Mouse (Mus musculus) megakaryocyte, embryonic 14.5 days (primary cell): Measurements from ENCODE around the gene Olfr519. TPM values are rescaled to one million over a fixed set of nuclear protein-coding genes. Genes with fewer than 3 reads are reported as not detected.

ENCODE experiments used
- H3K27me3 ChIP-seq: replicated peaks from 2 replicates; pipeline ENCODE3; 2012; ENCODE audit warnings: inconsistent platforms
- H3K36me3 ChIP-seq: replicated peaks from 2 replicates; pipeline ENCODE3; 2012; ENCODE audit warnings: low read length, inconsistent platforms, mixed read lengths
- H3K4me1 ChIP-seq: 2 replicates; pipeline ENCODE4 v1.6.1; 2012; ENCODE audit warnings: inconsistent platforms
- H3K4me3 ChIP-seq: replicated peaks from 2 replicates; pipeline ENCODE3; 2012; ENCODE audit warnings: moderate library complexity, mild to moderate bottlenecking, inconsistent platforms
- H3K9me3 ChIP-seq: 2 replicates; pipeline ENCODE4 v1.6.1; 2012; ENCODE audit warnings: inconsistent platforms
- FLI1 ChIP-seq: IDR thresholded peaks from 2 replicates; pipeline ENCODE4 v1.6.1; 2012; ENCODE audit warnings: low read length, inconsistent platforms, mixed read lengths
- GATA1 ChIP-seq: IDR thresholded peaks from 3 replicates; pipeline ENCODE4 v1.6.1; 2012; ENCODE audit warnings: mixed read lengths, low read length, inconsistent platforms, borderline replicate concordance
- polyA plus RNA-seq: library from polyadenylated mRNA; stranded (reverse); fragments of >175 nt; gene quantifications from 2 replicates; pipeline ENCODE4 v1.2.3, GENCODE M21; 2012; ENCODE audit warnings: low replicate concordance; ENCODE audit not compliant: insufficient read depth

Gene Olfr519
- polyA plus RNA-seq, 1 experiment = not detected

DNA sequence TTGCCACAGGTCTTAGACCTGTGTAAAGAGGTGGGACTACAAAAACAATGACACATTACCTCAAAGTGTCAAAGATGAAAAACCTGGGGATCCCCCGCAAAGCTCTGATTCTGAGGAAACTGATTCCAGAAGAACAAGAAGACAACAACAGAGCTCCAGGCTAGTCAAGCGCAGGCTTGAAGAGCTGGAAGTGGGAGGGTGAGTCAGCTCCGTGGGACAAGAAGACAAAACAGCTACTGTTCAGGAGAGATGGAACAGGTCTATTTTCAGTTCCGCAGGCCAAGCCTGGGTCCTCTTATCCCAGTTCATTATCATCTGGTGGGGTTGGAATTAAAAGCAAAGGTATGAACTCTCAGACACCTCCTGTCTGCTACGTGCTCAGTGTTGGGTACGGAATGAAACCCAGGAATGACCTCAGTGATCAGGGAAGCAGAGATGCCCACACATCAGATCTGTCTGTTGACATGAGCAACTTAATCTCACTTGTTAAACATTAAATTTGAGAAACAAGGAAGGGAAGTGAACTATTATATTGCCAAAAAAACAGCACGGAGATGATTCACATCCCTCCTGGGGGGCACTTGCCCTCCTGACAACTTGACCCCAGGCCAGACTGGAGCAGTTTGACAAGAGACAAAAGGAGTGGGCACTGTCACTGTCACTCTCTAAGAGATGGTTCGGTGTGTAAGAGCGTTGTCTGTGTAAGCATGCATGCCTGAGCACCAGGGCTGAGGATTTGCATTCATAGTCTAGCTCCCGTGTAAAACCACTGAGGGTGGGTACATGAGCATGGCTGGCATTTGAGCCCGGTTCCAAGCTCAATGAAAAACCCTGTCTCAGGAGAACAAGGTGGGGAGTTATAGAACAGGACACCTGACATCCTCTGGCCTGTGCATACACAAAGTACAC, 34.3 kb upstream of the Olfr519 start:
- H3K36me3 ChIP-seq = no peaks in the 10 kb centered on the region
- peaks cover 24% of the 10 kb centered on the region for H3K4me1 ChIP-seq
- no peak overlapping the region for H3K4me3 ChIP-seq
- no peak for TF ChIP-seq FLI1
- no peak for TF ChIP-seq GATA1
- no peaks in the 10 kb centered on the region for H3K9me3 ChIP-seq
- no peaks in the 10 kb centered on the region for H3K27me3 ChIP-seq

DNA sequence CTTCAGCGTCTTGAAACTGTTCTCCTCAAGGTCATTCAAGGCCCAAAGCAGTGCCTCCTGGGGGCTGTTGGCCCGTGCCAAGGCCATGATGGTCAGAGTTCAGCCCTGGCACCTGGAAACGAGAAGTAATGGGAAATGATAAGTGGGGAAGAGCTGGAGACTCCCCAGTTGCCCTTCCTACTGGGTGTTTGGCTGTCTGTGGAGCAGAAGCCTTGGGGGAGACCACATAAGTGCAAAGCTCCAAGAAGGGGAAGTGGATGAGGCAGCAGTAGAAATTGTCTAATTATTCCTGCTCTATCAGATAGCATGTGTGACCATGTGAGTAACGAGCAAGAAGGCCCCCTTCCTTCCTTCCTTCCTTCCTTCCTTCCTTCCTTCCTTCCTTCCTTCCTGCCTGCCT, 32.8 kb upstream of the Olfr519 start:
- TF ChIP-seq GATA1 (no peak), FLI1 (no peak)
- H3K36me3 ChIP-seq = no peaks in the 10 kb centered on the region
- no peak overlapping the region for H3K4me3 ChIP-seq
- no peaks in the 10 kb centered on the region for H3K9me3 ChIP-seq
- peaks cover 24% of the 10 kb centered on the region for H3K4me1 ChIP-seq
- no peaks in the 10 kb centered on the region for H3K27me3 ChIP-seq

DNA sequence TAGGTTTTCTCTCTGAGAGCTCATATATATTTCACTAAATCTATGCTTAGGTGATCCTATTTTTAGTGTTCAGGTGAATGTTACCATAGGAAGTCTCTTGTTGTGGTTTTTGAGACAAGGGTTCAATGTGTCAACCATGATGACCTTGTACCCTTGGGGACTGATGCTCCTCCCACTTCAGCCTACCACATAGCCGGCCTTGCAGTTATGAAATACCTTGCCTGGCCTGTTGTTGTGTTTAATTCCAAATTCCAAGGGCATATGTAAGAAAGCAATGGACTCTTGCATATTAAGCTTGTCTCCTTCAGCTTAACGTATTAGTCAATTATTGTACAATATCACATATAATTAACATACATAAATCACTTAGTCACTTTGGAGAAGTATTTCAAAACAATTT, 9.7 kb upstream of the Olfr519 start:
- no peak overlapping the region for H3K4me3 ChIP-seq
- TF ChIP-seq FLI1 = no peak
- no peaks in the 10 kb centered on the region for H3K4me1 ChIP-seq
- no peaks in the 10 kb centered on the region for H3K27me3 ChIP-seq
- no peaks in the 10 kb centered on the region for H3K36me3 ChIP-seq
- H3K9me3 ChIP-seq = no peaks in the 10 kb centered on the region

DNA sequence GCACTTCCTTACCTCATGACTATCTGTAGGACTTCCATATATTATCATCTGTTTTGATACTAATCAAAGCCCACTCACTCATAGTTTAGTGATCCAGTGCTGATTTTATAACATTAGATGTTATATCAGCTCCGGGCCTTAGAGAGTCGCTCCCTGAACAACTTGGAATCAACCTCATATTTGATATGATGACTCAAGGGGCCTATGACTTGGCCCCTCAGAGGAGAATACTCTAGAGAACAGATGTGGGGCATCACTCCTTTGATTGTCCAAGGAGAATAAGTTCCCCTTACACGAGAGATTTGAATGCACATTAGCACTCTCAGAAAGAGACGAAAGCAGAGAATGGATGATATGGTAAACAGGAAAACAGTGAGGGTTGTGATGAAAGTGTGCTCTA, 9.3 kb downstream of the Olfr519 start, which contains the start of gene Olfr518:
Olfr518 (minus strand) TSS at position 101 of the 400 bp plus-strand sequence.
- TF ChIP-seq GATA1 (no peak), FLI1 (no peak)
- H3K36me3 ChIP-seq = no peaks in the 10 kb centered on the region
- H3K4me1 ChIP-seq = no peaks in the 10 kb centered on the region
- no peak within 1 kb of the TSS for H3K4me3 ChIP-seq
- H3K9me3 ChIP-seq = no peaks in the 10 kb centered on the region
- H3K27me3 ChIP-seq = no peaks in the 10 kb centered on the region

DNA sequence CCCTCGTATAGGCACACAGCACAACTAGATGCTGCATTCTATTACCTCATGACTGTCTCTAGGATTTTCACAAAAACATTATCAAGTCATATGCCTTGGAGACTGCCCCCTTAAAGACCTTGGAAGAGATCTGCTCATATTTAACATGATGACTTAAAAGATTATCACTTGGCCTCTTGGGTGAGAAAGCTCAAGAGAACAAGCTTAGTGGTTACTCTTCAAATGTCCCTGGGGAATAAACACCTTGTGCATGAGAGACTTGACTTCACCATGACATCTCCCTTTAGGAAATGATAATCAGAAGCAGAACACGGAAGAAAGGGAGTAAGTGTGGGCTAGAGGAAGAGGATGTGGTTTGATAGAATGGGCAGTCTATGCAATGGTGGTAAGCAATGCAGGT, 21.9 kb downstream of the Olfr519 start, which contains the start of gene Olfr517:
Olfr517 (minus strand) TSS at position 101 of the 400 bp plus-strand sequence.
- H3K4me3 ChIP-seq = no peak within 1 kb of the TSS
- H3K36me3 ChIP-seq = no peaks in the 10 kb centered on the region
- no peak for TF ChIP-seq FLI1
- TF ChIP-seq GATA1 = no peak
- H3K9me3 ChIP-seq = no peaks in the 10 kb centered on the region
- no peaks in the 10 kb centered on the region for H3K4me1 ChIP-seq
- H3K27me3 ChIP-seq = no peaks in the 10 kb centered on the region

DNA sequence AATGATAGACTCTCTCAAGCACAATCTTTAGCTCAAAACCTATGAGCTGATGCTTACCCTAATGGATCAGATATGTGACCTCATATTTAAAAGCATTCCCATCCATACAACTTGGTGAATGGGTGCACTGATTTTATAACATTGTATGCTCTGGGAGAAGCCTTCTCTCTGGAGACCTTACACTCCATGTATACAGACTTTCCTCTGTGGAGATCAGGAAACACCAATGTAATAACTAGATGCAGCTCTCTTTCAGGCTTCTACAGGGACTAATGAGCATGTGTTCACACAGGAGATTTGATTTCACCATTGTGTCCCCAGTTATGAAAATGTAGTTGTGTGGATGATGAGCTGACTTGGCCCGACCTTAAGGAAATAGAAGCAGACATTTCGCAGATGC, 43.8 kb downstream of the Olfr519 start, which contains the start of gene Olfr516:
Olfr516 (minus strand) TSS at position 101 of the 400 bp plus-strand sequence.
- TF ChIP-seq FLI1 (no peak), GATA1 (no peak)
- no peak within 1 kb of the TSS for H3K4me3 ChIP-seq
- no peaks in the 10 kb centered on the region for H3K27me3 ChIP-seq
- H3K4me1 ChIP-seq = no peaks in the 10 kb centered on the region
- no peaks in the 10 kb centered on the region for H3K36me3 ChIP-seq
- no peaks in the 10 kb centered on the region for H3K9me3 ChIP-seq

Other genes with a start within 250 kb of the Olfr519 start
- not detected in 2 replicates for gene Olfr509, start 242.5 kb downstream of the Olfr519 start, polyA plus RNA-seq
- gene Olfr510, start 228.0 kb downstream of the Olfr519 start, polyA plus RNA-seq = not detected in 2 replicates
- 0.15 TPM in 1 of 2 replicates, not detected in the other for gene Olfr512, start 181.1 kb downstream of the Olfr519 start, polyA plus RNA-seq
- not detected in 2 replicates for gene Olfr513, start 143.4 kb downstream of the Olfr519 start, polyA plus RNA-seq
- not detected in 2 replicates for gene Olfr514, start 68.4 kb downstream of the Olfr519 start, polyA plus RNA-seq
- not detected in 2 replicates for gene Olfr516, start 43.9 kb downstream of the Olfr519 start, polyA plus RNA-seq
- gene Olfr517, start 22.0 kb downstream of the Olfr519 start, polyA plus RNA-seq = not detected in 2 replicates
- gene Olfr518, start 9.4 kb downstream of the Olfr519 start, polyA plus RNA-seq = 0.12 TPM in 1 of 2 replicates, not detected in the other
- 0.04 TPM in 1 of 2 replicates, not detected in the other for gene Nlrp10, start 35.8 kb upstream of the Olfr519 start, polyA plus RNA-seq
- 351 and 1,291 TPM in 2 replicates for gene Eif3f, start 40.0 kb upstream of the Olfr519 start, polyA plus RNA-seq
- gene Tub, start 55.9 kb upstream of the Olfr519 start, polyA plus RNA-seq = 0.83 TPM in 1 of 2 replicates, not detected in the other
- 0.31 TPM in 1 of 2 replicates, not detected in the other for gene Ric3, start 188.9 kb upstream of the Olfr519 start, polyA plus RNA-seq